Mouse (Mus musculus) liver, postnatal 0 days (tissue): Measurements from ENCODE around the gene Mapt. TPM values are rescaled to one million over a fixed set of nuclear protein-coding genes. Genes with fewer than 3 reads are reported as not detected.

Experiments used
- ATAC-seq: fragments of 200-750 bp; cut with Nextera tagmentation; 2 replicates; pipeline ENCODE4 v1.8.0; 2017; ENCODE audit warnings: mild to moderate bottlenecking, moderate library complexity
- DNase-seq: peaks from one replicate; pipeline ENCODE4 v3.0.0-alpha.2; 2016
- H3K27ac ChIP-seq: fragments of 300-500 bp; sonication (generic); 2 replicates; pipeline ENCODE4 v1.5.1; 2014; ENCODE audit warnings: antibody characterized with exemption, moderate library complexity, mild to moderate bottlenecking, low read depth
- H3K27me3 ChIP-seq: fragments of 300-500 bp; sonication (generic); 2 replicates; pipeline ENCODE4 v1.6.1; 2014; ENCODE audit warnings: low read length, control low read depth, mixed read lengths; ENCODE audit not compliant: insufficient read depth
- H3K36me3 ChIP-seq: fragments of 300-500 bp; sonication (generic); replicated peaks from 2 replicates; pipeline ENCODE4 v1.6.1; 2014; ENCODE audit warnings: mild to moderate bottlenecking, control low read depth, low read length, moderate library complexity, mixed read lengths; ENCODE audit not compliant: insufficient read depth
- H3K4me1 ChIP-seq: fragments of 300-500 bp; sonication (generic); 2 replicates; pipeline ENCODE4 v1.6.1; 2014; ENCODE audit warnings: antibody characterized with exemption, mild to moderate bottlenecking, control low read depth; ENCODE audit not compliant: insufficient read depth
- H3K4me2 ChIP-seq: fragments of 300-500 bp; sonication (generic); 2 replicates; pipeline ENCODE4 v1.6.1; 2014; ENCODE audit warnings: low read depth, mild to moderate bottlenecking, low read length, moderate library complexity, mixed read lengths
- H3K4me3 ChIP-seq: fragments of 300-500 bp; sonication (generic); 2 replicates; pipeline ENCODE4 v1.5.1; 2014; ENCODE audit warnings: low read depth, low read length
- H3K9ac ChIP-seq: fragments of 300-500 bp; sonication (generic); replicated peaks from 2 replicates; pipeline ENCODE4 v1.6.1; 2014; ENCODE audit warnings: mild to moderate bottlenecking, moderate library complexity
- H3K9me3 ChIP-seq: fragments of 300-500 bp; sonication (generic); 2 replicates; pipeline ENCODE4 v1.6.1; 2016; ENCODE audit warnings: mild to moderate bottlenecking, control low read depth, low read length, mixed read lengths
- CTCF ChIP-seq: sonication (generic); IDR thresholded peaks from 2 replicates; pipeline ENCODE4 v1.5.1; 2016; ENCODE audit warnings: antibody characterized with exemption, low read depth
- EP300 ChIP-seq: IDR thresholded peaks from 2 replicates; pipeline ENCODE4 v1.6.1; 2016; ENCODE audit warnings: antibody characterized with exemption, low read depth, mild to moderate bottlenecking
- WGBS: fragments of 180-500 bp; shearing (Covaris S2); extraction: QIAGEN DNeasy Blood & Tissue Kit; methylation state at CpG from one replicate; pipeline ENCODE4 v1.1.7; 2014; ENCODE audit not compliant: insufficient replicate concordance; 5-methylcytosine and 5-hydroxymethylcytosine counted together
- polyA plus RNA-seq: library from polyadenylated mRNA; unstranded; fragments of >200 nt; fragmentation: Nextera tagmentation; extraction: Ambion mirVana; gene quantifications from 2 replicates; pipeline ENCODE4 v1.2.1, GENCODE M21; 2015

The Mapt gene
- polyA plus RNA-seq, 1 experiment from 2014 or later = 0.33 TPM

DNA sequence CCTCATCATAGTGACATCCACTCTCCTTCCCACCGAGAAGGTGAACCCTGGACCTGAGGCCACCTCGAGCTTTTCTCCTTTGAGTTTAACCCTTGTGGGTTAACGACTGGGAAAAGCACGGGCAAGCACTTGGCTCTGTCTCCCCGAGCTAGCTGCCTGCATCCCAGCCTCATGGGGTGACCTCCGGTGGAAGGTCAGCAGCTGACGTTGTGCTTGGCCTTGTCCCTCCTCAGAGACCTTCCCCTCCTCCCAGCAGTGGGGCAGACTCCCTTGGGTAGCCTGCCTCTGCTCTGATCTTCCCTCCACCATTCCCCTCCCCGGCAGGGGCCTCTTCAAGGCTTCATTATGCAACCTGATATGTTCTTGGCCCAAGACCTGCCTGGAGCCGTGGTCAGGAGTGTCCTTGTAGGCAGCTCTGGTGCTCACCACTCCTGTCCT is 38.2 kb downstream of the Mapt start:
- TF ChIP-seq CTCF = no peak
- no peak for TF ChIP-seq EP300
- Histone ChIP-seq H3K9me3 (no peaks in the 10 kb centered on the region), H3K27ac (no peak overlapping the region), H3K36me3 (no peaks in the 10 kb centered on the region), H3K4me3 (no peak overlapping the region), H3K27me3 (no peaks in the 10 kb centered on the region), H3K9ac (no peak overlapping the region), H3K4me2 (no peak overlapping the region), H3K4me1 (no peaks in the 10 kb centered on the region)
- 64% methylated on average over 9 of the region's 9 CpGs for WGBS
- DNase-seq = no peak
- ATAC-seq = no peak

DNA sequence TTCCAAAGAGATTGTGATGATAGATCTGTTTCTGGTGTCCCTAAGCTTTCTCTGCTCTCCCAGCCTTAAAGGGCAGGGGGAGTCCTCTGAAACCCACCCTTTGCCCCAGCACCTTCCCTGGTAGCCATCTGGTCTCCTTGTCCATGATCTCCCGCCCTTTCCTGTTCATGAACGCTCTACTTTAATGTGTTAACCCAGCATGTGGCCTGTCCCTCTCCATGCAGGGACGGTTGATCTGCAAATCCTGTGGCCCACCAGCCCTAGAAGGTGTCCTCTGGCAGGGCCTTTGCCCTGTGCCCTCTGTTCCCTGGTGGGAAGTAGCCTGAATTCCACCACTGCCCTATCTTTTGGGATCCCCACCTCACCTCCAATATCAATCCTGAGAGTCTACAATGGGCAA is 39.3 kb downstream of the Mapt start:
- no peaks in the 10 kb centered on the region for H3K9me3 ChIP-seq
- no peaks in the 10 kb centered on the region for H3K27me3 ChIP-seq
- DNase-seq = no peak
- H3K4me1 ChIP-seq = no peaks in the 10 kb centered on the region
- no peak for ATAC-seq
- no peak overlapping the region for H3K4me2 ChIP-seq
- WGBS = 80% methylated on average over 3 of the region's 3 CpGs
- H3K9ac ChIP-seq = no peak overlapping the region
- no peaks in the 10 kb centered on the region for H3K36me3 ChIP-seq
- no peak overlapping the region for H3K4me3 ChIP-seq
- no peak for TF ChIP-seq CTCF
- TF ChIP-seq EP300 = no peak
- H3K27ac ChIP-seq = no peak overlapping the region

DNA sequence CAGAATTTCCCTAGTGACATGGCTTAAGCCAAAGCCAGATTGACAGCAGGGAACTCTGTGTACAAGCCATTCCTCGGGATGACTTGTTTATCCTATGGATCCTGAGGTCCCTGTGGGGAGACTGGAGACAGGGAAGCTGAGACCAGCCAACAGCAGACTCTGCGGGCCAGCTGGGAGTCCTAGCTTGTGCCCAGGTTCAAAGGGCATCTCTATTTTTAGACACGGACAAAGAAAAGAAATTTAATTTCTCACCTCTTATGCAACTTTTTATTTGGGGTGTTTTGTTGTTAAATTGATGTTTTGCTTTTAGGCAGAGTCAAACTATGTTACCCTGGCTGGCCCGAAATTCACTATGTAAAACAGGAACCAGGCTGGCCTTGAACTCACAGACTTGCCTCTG is 39.7 kb downstream of the Mapt start:
- 52% methylated on average over 4 of the region's 4 CpGs for WGBS
- Histone ChIP-seq H3K4me1 (no peaks in the 10 kb centered on the region), H3K9me3 (no peaks in the 10 kb centered on the region), H3K27me3 (no peaks in the 10 kb centered on the region), H3K9ac (no peak overlapping the region), H3K4me2 (no peak overlapping the region), H3K27ac (no peak overlapping the region), H3K36me3 (no peaks in the 10 kb centered on the region), H3K4me3 (no peak overlapping the region)
- TF ChIP-seq CTCF (no peak), EP300 (no peak)
- DNase-seq (no peak), ATAC-seq (no peak)

DNA sequence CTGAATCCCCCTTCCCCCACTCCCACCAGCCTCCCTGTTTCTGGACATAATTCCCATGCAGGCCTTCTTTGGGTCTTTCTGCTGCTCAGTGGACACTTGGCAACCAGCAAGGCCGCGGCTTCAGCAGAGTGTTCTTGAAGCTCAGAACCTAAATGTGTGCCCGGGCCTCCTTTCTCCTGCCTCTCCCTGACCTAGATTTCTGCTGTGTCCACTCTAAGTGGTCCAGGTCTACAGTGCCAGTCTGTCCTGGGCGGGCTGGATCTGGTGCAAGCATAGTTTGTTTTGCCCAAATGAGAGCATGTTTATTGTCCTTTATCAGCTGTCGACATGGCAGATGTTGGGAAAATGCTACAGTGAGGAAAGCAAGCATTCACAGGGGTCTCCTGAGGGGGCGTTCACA is 40.7 kb downstream of the Mapt start:
- DNase-seq = no peak
- ATAC-seq = no peak
- Histone ChIP-seq H3K4me2 (no peak overlapping the region), H3K27ac (no peak overlapping the region), H3K36me3 (no peaks in the 10 kb centered on the region), H3K27me3 (no peaks in the 10 kb centered on the region), H3K9me3 (no peaks in the 10 kb centered on the region), H3K4me1 (no peaks in the 10 kb centered on the region), H3K4me3 (no peak overlapping the region), H3K9ac (no peak overlapping the region)
- 79% methylated on average over 6 of the region's 6 CpGs for WGBS
- TF ChIP-seq CTCF = no peak
- TF ChIP-seq EP300 = no peak

DNA sequence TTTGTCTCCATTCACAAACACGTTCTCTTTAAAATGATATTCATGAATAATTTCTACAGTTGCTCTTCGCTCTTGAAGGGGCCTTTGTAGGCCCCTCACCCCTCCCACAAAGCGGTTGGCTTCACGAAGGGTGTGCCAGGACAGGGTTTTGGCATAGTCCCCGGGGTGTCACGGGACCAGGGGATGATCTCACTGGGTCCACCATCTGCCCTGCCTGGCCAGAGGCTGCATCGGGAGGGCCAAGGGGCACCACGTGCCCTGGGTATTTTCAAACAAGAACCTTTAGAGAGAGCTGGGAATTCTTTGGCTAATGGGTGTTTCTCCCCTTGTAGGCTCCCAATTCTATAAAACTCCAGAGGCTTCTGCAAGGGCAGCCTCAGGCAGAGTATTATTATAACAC is 41.2 kb downstream of the Mapt start:
- H3K36me3 ChIP-seq = no peaks in the 10 kb centered on the region
- H3K9me3 ChIP-seq = no peaks in the 10 kb centered on the region
- 78% methylated on average over 8 of the region's 8 CpGs for WGBS
- ATAC-seq (no peak), DNase-seq (no peak)
- no peak overlapping the region for H3K9ac ChIP-seq
- no peak overlapping the region for H3K4me2 ChIP-seq
- H3K4me3 ChIP-seq = no peak overlapping the region
- TF ChIP-seq CTCF (no peak), EP300 (no peak)
- no peaks in the 10 kb centered on the region for H3K4me1 ChIP-seq
- H3K27me3 ChIP-seq = no peaks in the 10 kb centered on the region
- H3K27ac ChIP-seq = no peak overlapping the region

DNA sequence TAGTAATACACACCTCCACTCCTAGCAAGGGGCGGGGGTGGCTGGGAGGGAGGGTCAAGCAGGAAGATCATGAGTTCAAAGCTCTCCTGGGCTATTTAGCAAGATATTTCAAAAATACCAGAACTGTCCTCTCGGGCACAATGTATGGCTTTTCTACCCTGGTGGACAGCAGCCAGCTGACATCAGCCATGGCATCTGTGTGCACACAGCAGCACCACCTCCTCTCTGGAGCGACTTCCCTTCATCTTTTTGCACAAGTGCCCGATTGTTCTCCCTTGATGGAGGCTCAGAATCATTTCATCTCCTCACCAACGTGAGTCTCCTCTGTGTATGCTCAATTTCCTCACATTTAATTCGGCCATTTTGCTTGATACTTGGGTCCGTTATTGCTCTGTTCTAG is 44.6 kb downstream of the Mapt start:
- TF ChIP-seq EP300 (no peak), CTCF (no peak)
- no peaks in the 10 kb centered on the region for H3K36me3 ChIP-seq
- H3K4me3 ChIP-seq = no peak overlapping the region
- H3K4me2 ChIP-seq = no peak overlapping the region
- WGBS = 78% methylated on average over 7 of the region's 7 CpGs
- no peak overlapping the region for H3K27ac ChIP-seq
- no peak overlapping the region for H3K9ac ChIP-seq
- ATAC-seq (no peak), DNase-seq (no peak)
- no peaks in the 10 kb centered on the region for H3K9me3 ChIP-seq
- H3K4me1 ChIP-seq = no peaks in the 10 kb centered on the region
- 0 out of 2 replicates have a peak, but pooled peaks cover 3% of the 10 kb centered on the region for H3K27me3 ChIP-seq

DNA sequence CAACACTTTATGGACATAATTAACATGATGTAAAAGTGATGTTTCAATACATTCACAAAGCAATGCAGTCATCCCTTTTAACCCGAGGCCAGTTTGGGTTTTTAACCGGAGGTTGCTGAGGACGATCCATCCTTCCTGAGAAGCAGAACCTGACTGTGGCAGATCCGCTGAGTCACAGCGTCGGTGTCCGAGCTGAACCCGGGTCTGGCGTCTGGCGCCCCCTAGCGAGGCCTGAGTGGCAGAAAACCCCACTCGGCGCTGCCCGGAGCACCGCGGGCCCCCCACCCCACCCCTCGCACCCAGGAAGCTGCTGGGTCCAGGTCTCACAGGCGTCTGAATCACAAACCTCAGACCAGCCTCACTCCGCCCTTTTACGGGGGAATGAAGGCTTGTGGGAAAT is 47.0 kb downstream of the Mapt start:
- Histone ChIP-seq H3K4me2 (no peak overlapping the region), H3K27me3 (0 out of 2 replicates have a peak, but pooled peaks cover 3% of the 10 kb centered on the region), H3K36me3 (no peaks in the 10 kb centered on the region), H3K4me3 (no peak overlapping the region), H3K27ac (no peak overlapping the region), H3K9ac (no peak overlapping the region), H3K4me1 (no peaks in the 10 kb centered on the region), H3K9me3 (no peaks in the 10 kb centered on the region)
- DNase-seq = peak; percentile 71
- TF ChIP-seq CTCF = peak; percentile 70
- no peak for TF ChIP-seq EP300
- ATAC-seq = no peak
- 1% methylated on average over 20 of the region's 20 CpGs for WGBS
